Mouse (Mus musculus) cerebellum, postnatal 4 days (tissue): ENCODE results near the gene Csnk2a2.

Experiments used
- DNase-seq, 2 experiments: peaks; one replicate each; pipeline ENCODE4 v3.0.0; 2022; ENCODE audit warnings: low spot score in 2 of 2, mixed read lengths in 1 of 2

Csnk2a2 gene

GRCm38 (mm10) chr8:95487800-95488697 lies 1.8 kb downstream of the Csnk2a2 start:
- peak in 1 of 2 experiments; percentile 10 for DNase-seq

- no peak for DNase-seq
Measured at GRCm38 (mm10) chr8:95470008-95470407, 19.8 kb downstream of the Csnk2a2 start.

- no peak for DNase-seq
Measured at GRCm38 (mm10) chr8:95468995-95469394, 20.8 kb downstream of the Csnk2a2 start.

GRCm38 (mm10) chr8:95466543-95466942 lies 23.3 kb downstream of the Csnk2a2 start:
- DNase-seq, result no peak

GRCm38 (mm10) chr8:95452518-95452917 lies 37.3 kb downstream of the Csnk2a2 start:
- DNase-seq, result no peak

- no peak for DNase-seq
Measured at GRCm38 (mm10) chr8:95450271-95450670, 39.6 kb downstream of the Csnk2a2 start.

GRCm38 (mm10) chr8:95447661-95448060 lies 42.2 kb downstream of the Csnk2a2 start:
- no peak for DNase-seq

GRCm38 (mm10) chr8:95445042-95445441 lies 44.8 kb downstream of the Csnk2a2 start:
- DNase-seq, result no peak

- no peak for DNase-seq
Measured at GRCm38 (mm10) chr8:95441491-95442039, 48.3 kb downstream of the Csnk2a2 start.

GRCm38 (mm10) chr8:95440168-95440709 lies 49.6 kb downstream of the Csnk2a2 start:
- DNase-seq, result no peak

GRCm38 (mm10) chr8:95439421-95439820 lies 50.4 kb downstream of the Csnk2a2 start:
- no peak for DNase-seq

GRCm38 (mm10) chr8:95437341-95437992 lies 52.4 kb downstream of the Csnk2a2 start:
- no peak for DNase-seq

GRCm38 (mm10) chr8:95435930-95436329 lies 53.9 kb downstream of the Csnk2a2 start:
- DNase-seq, result no peak

- DNase-seq, result no peak
Measured at GRCm38 (mm10) chr8:95435471-95435870, 54.4 kb downstream of the Csnk2a2 start.

GRCm38 (mm10) chr8:95434686-95435439 lies 55.0 kb downstream of the Csnk2a2 start, which contains the start of gene Cfap20:
Cfap20 (minus strand) TSS chr8:95434869.
- DNase-seq, result peak; percentile 99

- peak in 1 of 2 experiments; percentile 24 for DNase-seq
Measured at GRCm38 (mm10) chr8:95434233-95434632, 55.6 kb downstream of the Csnk2a2 start.

GRCm38 (mm10) chr8:95433124-95433523 lies 56.7 kb downstream of the Csnk2a2 start:
- no peak for DNase-seq

- no peak for DNase-seq
Measured at GRCm38 (mm10) chr8:95432471-95432870, 57.4 kb downstream of the Csnk2a2 start.

- DNase-seq, result peak in 1 of 2 experiments; percentile 63
Measured at GRCm38 (mm10) chr8:95429945-95430344, 59.9 kb downstream of the Csnk2a2 start.

GRCm38 (mm10) chr8:95427594-95428535 lies 62.0 kb downstream of the Csnk2a2 start:
- DNase-seq, result peak; percentile 42 to 71
